Mouse (Mus musculus) c-Kit-positive CD71-positive TER-119-positive erythroid progenitor cells, embryonic 14.5 days (primary cell): ENCODE measurements around the gene Slc32a1.

Experiments used
- DNase-seq: peaks from one replicate; pipeline ENCODE4 v3.0.0-alpha.2; 2013; ENCODE audit warnings: low spot score

Gene Slc32a1

GRCm38 (mm10) chr2:158665098-158665497 lies 54.5 kb downstream of the Slc32a1 start, which contains the start of gene Ppp1r16b:
Gene Ppp1r16b, plus strand, starts transcription at chr2:158665398.
- DNase-seq, result no peak
